Mouse (Mus musculus): ENCODE data around the gene Mon2.
"Not testable (repeated sequence)": the region's sequence is repeated elsewhere in the genome, so short reads cannot be mapped to it uniquely, and the experiment has no call there.

Gene Mon2

GRCm38 (mm10) chr10:122990606-122991005 lies 85.7 kb downstream of the Mon2 start:
- no peak for DNase-seq

GRCm38 (mm10) chr10:122989916-122990315 lies 86.4 kb downstream of the Mon2 start:
- DNase-seq, result no peak

DNA sequence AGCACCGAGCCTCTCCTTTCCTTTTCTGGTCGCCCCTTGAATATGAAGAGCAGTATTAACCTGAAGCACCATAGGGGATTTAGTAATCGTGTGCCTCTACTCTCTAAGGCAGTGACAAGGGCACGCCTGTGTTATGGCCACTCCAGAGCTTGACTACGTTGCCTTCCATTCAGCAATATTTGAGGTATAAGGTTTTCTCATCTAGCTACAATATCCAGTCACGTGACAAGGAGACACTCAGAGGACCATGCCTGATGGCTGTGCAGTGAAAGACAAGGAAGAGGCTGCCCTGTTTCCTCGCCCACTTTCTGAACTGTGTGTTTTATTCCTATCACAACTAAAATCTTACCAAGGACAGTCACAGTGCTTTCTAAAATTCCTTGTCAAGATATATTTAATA lies 87.9 kb downstream of the Mon2 start:
- no peak for DNase-seq

DNA sequence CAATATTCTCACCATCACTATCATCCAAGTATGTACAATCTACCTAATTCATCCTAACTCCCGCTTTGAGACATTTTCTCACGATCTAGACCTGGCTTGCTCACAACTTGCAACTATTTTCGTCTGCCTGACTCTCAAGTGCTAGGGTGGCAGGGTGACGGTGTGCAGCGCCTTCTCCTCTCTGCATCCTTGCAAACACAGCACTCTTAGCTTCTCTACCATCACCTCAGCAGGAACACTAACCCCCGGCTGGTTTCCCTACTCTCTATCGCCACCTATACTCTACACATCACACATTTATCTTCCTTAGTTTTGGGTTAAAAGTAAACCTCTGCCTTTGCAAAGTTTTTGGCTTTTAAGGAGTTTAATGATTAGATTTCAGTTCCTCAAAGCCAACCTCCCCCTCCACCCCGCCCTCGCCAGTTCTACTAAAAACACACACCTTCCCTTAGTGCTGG lies 88.6 kb downstream of the Mon2 start:
- DNase-seq, result peak; percentile 76

DNA sequence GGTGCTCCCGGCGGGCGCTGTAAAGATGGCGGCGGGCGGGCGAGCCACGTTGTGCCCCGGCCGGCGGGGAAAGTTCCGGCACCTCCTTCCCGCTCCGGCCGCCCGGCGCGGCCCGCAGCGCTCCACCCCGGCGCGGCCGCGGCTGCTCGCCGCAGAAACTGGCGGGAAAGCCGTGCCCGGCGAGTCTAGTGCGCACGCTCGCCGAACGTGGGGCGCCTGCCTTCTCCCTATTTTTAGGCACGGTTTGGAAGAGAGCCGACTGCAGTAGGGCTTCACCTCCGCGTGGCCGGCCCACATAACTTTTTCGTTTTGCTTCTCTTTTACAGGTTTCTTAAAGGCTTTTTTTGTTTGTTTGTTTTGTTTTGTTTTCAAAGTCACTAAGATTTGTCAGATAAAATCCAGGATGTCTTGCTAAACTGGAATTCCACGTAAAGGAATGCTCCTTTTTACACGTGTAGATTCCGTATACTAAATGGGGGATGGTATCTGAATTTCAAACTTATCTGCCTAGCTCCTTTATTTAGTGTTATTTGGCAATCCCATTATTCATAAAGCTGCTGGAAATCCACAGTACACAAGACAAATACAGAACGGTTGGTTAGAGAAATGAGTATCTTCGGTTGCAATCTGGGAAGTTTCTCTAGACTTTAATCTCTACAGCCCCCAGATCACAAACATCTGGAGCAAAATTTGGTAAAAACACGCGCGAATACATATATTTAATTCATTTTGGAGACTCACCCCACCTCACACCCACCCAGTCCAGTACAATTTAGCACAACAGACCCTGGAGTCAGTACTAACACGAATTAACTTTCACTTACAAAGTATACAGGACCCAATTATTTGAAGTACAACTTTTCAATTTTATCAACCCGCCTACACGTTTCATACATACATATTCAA lies 89.7 kb downstream of the Mon2 start:
- DNase-seq, result peak; percentile 79

GRCm38 (mm10) chr10:122985515-122986319 lies 90.6 kb downstream of the Mon2 start:
- DNase-seq, result peak; percentile 83

DNA sequence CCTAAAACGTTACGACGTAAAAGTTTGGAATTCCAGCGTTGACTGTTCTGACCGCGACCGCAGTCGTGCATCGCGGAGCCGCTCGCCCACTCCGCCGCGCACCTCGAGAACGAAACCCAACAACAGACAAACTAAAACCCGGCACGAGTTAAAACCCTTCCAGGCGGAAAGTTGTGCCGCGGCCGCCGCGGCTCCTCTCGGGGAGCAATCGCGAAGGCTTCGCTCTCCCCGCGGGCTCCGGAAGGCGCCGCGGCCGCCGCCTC lies 91.1 kb downstream of the Mon2 start:
- no peak for DNase-seq

DNA sequence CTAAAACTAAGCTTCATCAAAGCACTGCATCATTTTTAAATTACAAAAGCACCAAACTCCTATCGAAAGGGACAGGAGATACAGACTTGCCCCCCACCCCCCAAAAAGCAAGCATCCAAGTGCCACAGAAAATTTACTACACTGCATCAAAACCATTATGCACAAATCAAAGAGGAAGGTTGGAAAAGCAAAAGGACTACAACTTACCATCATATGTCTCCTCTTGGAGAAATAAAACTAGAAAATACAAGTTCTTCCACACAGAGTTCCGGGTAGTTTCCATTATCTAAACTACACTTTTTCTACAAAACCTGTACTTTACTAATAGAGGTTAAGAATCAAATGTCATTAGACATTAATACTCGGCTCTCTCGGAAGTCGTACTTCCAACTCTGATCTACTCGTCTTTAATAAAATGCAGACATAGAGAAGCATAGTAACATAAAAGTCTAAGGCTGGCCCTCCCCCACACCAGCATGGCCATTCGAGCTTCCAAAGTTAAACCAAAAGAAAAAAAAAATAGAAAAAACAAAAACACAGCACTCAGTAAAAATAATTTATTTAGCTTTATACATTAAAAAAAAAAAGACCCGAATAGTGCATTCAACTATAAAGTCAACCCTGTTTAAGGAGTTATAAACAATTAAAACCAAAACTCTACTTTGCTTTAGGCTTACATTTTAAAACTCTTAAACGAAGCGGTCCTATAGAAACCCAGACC lies 91.6 kb downstream of the Mon2 start:
- DNase-seq, result no peak

GRCm38 (mm10) chr10:122983579-122984530 lies 92.5 kb downstream of the Mon2 start:
- no peak for DNase-seq

- no peak for DNase-seq
These were observed 93.3 kb downstream of the Mon2 start for GRCm38 (mm10) chr10:122982909-122983578.

GRCm38 (mm10) chr10:122980123-122980522 lies 96.2 kb downstream of the Mon2 start:
- DNase-seq, result no peak

- no peak for DNase-seq
These were observed 96.9 kb downstream of the Mon2 start for GRCm38 (mm10) chr10:122979356-122979755.

- DNase-seq, result no peak
These were observed 100.3 kb downstream of the Mon2 start for GRCm38 (mm10) chr10:122976038-122976437.

- DNase-seq, result no peak
These were observed 103.1 kb downstream of the Mon2 start for GRCm38 (mm10) chr10:122973241-122973640.

DNA sequence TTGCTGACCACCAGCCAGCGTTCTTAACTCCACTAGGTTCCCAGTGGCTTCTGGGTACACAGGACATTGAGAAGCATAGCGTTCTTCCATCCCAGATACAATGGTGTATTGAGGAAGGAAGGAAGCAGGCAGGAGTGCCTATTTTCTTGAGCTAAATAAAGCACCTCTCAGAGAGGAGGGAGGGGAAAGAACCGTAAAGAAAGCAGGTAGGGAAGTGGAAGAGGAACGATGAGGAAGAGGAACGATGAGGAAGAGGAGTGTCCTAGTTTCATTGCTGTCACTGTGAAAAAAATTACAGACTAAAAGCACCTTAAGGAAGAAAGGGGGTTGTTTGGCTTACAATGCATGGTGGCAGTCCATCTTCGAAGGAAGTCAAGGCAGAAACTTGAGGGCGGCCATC lies 106.1 kb downstream of the Mon2 start:
- no peak for DNase-seq

DNA sequence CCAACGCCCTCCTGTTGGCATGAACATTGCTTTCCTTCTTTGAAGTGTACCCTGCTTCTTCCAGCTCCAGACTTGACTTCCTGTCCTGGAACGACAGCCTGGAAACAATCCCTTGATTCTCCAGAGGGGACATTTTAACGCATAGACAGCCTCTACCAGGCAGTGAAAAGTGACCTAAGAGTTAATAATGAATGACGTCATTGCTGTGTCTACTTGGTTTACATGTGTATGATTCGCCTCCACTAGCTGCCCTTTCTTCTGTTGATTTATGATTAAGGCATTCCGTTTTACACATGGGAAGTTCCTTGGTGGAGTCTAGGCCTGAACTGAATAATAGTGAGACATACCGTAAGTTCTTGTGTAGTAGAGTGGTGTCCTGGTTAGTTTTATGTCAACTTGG lies 109.9 kb downstream of the Mon2 start:
- DNase-seq, result no peak

GRCm38 (mm10) chr10:122965650-122966049 lies 110.7 kb downstream of the Mon2 start:
- DNase-seq, result not testable (repeated sequence)

DNA sequence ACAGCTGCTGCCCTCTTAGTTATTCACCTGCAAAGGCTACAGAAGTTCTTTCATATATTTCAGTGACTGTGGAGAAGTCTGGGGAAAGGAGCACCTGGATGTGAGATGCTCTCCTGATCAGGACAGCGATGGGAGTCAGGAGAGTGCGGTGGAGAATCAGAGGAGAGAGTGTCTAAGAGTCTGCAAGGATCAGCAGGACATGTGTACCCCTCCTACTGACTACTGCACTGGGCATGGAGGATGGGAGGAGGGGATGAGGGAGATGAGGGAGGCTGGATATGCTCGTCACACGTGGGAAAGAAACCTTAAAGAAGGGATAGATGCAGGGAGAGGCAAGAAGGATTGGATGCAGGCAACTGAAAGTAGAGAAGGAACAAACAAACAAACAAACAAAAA lies 112.1 kb downstream of the Mon2 start:
- DNase-seq, result no peak

DNA sequence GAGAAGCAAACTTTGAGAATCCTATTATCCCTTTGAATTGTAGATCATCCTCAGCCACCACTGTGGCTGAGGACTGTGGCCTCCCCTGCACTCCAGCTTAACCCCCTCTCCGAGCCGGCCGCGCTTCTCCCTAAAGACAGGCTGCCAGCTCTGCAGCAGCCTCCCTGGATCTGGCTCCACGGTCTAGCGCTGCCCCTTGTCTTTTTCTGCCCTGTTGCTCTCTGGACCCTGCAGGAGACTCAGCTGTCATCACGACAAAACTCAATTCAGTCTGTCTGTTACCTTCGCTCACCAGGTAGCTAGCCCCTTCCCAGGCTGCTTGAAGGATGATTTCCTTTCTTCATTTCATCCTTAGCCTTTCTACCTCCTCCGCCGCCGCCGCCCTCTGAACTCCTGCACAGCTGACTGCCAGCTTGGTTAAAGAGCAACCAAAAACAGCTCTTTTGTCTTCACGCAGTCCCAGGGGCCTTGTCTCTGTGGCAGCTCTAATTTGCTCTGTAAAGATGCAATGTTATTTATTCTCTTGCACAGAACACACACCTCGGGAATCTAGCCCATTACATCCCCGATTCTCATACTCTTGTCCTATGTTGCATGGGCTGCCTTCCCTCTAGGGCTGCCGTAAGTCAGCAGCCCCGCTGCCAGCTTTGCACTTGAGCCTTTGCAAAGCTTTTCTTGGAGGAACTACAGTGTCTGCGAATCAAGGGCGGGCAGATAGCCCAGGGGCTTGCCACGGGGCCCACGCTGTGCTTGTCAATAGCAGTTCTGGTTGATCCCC lies 112.7 kb downstream of the Mon2 start:
- DNase-seq, result peak; percentile 66

DNA sequence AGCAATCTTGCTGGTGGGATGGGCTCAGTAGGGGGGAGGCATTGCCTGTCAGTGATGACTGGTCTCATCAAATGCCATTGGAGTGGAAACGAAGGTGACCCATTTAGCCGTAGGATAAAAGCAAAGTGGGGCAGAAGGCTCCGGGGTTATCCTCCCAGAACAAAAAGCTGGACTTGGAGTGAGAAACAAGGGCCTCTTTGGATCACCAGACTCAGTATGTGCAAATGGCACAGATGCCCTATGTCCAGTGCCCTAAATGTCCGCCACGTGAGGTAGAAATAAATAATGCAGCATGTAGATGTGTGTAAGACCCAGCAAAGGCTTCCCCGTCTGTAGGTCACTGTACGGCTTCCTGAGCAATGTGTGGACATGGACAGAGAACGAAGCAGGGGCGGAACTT lies 113.7 kb downstream of the Mon2 start:
- no peak for DNase-seq

- no peak for DNase-seq
These were observed 114.8 kb downstream of the Mon2 start for GRCm38 (mm10) chr10:122961494-122961893.

Measured in kidney, adult 9 months (tissue).